Mouse (Mus musculus): ENCODE measurements around the gene Cpn1. TPM values are rescaled to one million over a fixed set of nuclear protein-coding genes. Genes with fewer than 3 reads are reported as not detected.

Gene Cpn1
- polyA plus RNA-seq, 1 experiment = 1.4 TPM

- H3K27ac ChIP-seq (ENCODE audit: insufficient read depth, low read length) = no peak overlapping the region
- H3K27me3 ChIP-seq (ENCODE audit: control insufficient read depth, insufficient read depth, low read length) = no peaks in the 10 kb centered on the region
- WGBS = 66% methylated on average over 4 of the region's 4 CpGs
- no peak overlapping the region for H3K4me3 ChIP-seq (ENCODE audit: extremely low read depth, insufficient read depth, insufficient read length)
- TF ChIP-seq CTCF (IDR thresholded peaks at IDR 0.05; ENCODE audit: extremely low read depth, insufficient read depth, insufficient read length, insufficient replicate concordance) (no peak), POLR2A (IDR thresholded peaks at IDR 0.05; ENCODE audit: low read depth, low read length) (no peak)
- no peak for DNase-seq (ENCODE audit: low read depth in 1 of 2, low spot score in 2 of 2)
- no peaks in the 10 kb centered on the region for H3K4me1 ChIP-seq (ENCODE audit: control insufficient read depth, insufficient read depth, insufficient read length)
- no peaks in the 10 kb centered on the region for H3K36me3 ChIP-seq (ENCODE audit: control insufficient read depth, insufficient read depth, low read length)
Observed at GRCm38 (mm10) chr19:44005025-44005424, 18.7 kb upstream of the Cpn1 start.

- WGBS = 89% methylated on average over 2 of the region's 2 CpGs
- no peaks in the 10 kb centered on the region for H3K27me3 ChIP-seq (ENCODE audit: control insufficient read depth, insufficient read depth, low read length)
- no peak for DNase-seq (ENCODE audit: low read depth in 1 of 2, low spot score in 2 of 2)
- no peak overlapping the region for H3K4me3 ChIP-seq (ENCODE audit: extremely low read depth, insufficient read depth, insufficient read length)
- no peak for TF ChIP-seq POLR2A (IDR thresholded peaks at IDR 0.05; ENCODE audit: low read depth, low read length)
- no peak for TF ChIP-seq CTCF (IDR thresholded peaks at IDR 0.05; ENCODE audit: extremely low read depth, insufficient read depth, insufficient read length, insufficient replicate concordance)
- H3K27ac ChIP-seq (ENCODE audit: insufficient read depth, low read length) = no peak overlapping the region
- H3K36me3 ChIP-seq (ENCODE audit: control insufficient read depth, insufficient read depth, low read length) = no peaks in the 10 kb centered on the region
- H3K4me1 ChIP-seq (ENCODE audit: control insufficient read depth, insufficient read depth, insufficient read length) = no peaks in the 10 kb centered on the region
Observed at GRCm38 (mm10) chr19:44004261-44004660, 17.9 kb upstream of the Cpn1 start.

GRCm38 (mm10) chr19:44000720-44001119 is 14.4 kb upstream of the Cpn1 start:
- Histone ChIP-seq H3K27me3 (ENCODE audit: control insufficient read depth, insufficient read depth, low read length) (no peaks in the 10 kb centered on the region), H3K36me3 (ENCODE audit: control insufficient read depth, insufficient read depth, low read length) (no peaks in the 10 kb centered on the region), H3K4me1 (ENCODE audit: control insufficient read depth, insufficient read depth, insufficient read length) (no peaks in the 10 kb centered on the region), H3K4me3 (ENCODE audit: extremely low read depth, insufficient read depth, insufficient read length) (no peak overlapping the region), H3K27ac (ENCODE audit: insufficient read depth, low read length) (no peak overlapping the region)
- no peak for DNase-seq (ENCODE audit: low read depth in 1 of 2, low spot score in 2 of 2)
- no peak for TF ChIP-seq POLR2A (IDR thresholded peaks at IDR 0.05; ENCODE audit: low read depth, low read length)
- no peak for TF ChIP-seq CTCF (IDR thresholded peaks at IDR 0.05; ENCODE audit: extremely low read depth, insufficient read depth, insufficient read length, insufficient replicate concordance)
- 75% methylated on average over 5 of the region's 5 CpGs for WGBS

- H3K4me3 ChIP-seq (ENCODE audit: extremely low read depth, insufficient read depth, insufficient read length) = no peak overlapping the region
- no peak overlapping the region for H3K27ac ChIP-seq (ENCODE audit: insufficient read depth, low read length)
- DNase-seq (ENCODE audit: low read depth in 1 of 2, low spot score in 2 of 2) = no peak
- whole genome bisulfite sequencing = 86% methylated on average over 1 of the region's 1 CpGs
- no peaks in the 10 kb centered on the region for H3K36me3 ChIP-seq (ENCODE audit: control insufficient read depth, insufficient read depth, low read length)
- H3K4me1 ChIP-seq (ENCODE audit: control insufficient read depth, insufficient read depth, insufficient read length) = no peaks in the 10 kb centered on the region
- H3K27me3 ChIP-seq (ENCODE audit: control insufficient read depth, insufficient read depth, low read length) = no peaks in the 10 kb centered on the region
- TF ChIP-seq CTCF (IDR thresholded peaks at IDR 0.05; ENCODE audit: extremely low read depth, insufficient read depth, insufficient read length, insufficient replicate concordance) = no peak
- no peak for TF ChIP-seq POLR2A (IDR thresholded peaks at IDR 0.05; ENCODE audit: low read depth, low read length)
Observed at GRCm38 (mm10) chr19:44000061-44000460, 13.7 kb upstream of the Cpn1 start.

GRCm38 (mm10) chr19:43998802-43999527 is 12.6 kb upstream of the Cpn1 start:
- no peak overlapping the region for H3K27ac ChIP-seq (ENCODE audit: insufficient read depth, low read length)
- no peaks in the 10 kb centered on the region for H3K36me3 ChIP-seq (ENCODE audit: control insufficient read depth, insufficient read depth, low read length)
- H3K27me3 ChIP-seq (ENCODE audit: control insufficient read depth, insufficient read depth, low read length) = no peaks in the 10 kb centered on the region
- no peaks in the 10 kb centered on the region for H3K4me1 ChIP-seq (ENCODE audit: control insufficient read depth, insufficient read depth, insufficient read length)
- no peak overlapping the region for H3K4me3 ChIP-seq (ENCODE audit: extremely low read depth, insufficient read depth, insufficient read length)
- no peak for DNase-seq (ENCODE audit: low read depth in 1 of 2, low spot score in 2 of 2)
- 83% methylated on average over 11 of the region's 11 CpGs for WGBS
- TF ChIP-seq CTCF (IDR thresholded peaks at IDR 0.05; ENCODE audit: extremely low read depth, insufficient read depth, insufficient read length, insufficient replicate concordance) (no peak), POLR2A (IDR thresholded peaks at IDR 0.05; ENCODE audit: low read depth, low read length) (no peak)

- no peak overlapping the region for H3K27ac ChIP-seq (ENCODE audit: insufficient read depth, low read length)
- H3K4me1 ChIP-seq (ENCODE audit: control insufficient read depth, insufficient read depth, insufficient read length) = no peaks in the 10 kb centered on the region
- no peaks in the 10 kb centered on the region for H3K27me3 ChIP-seq (ENCODE audit: control insufficient read depth, insufficient read depth, low read length)
- no peaks in the 10 kb centered on the region for H3K36me3 ChIP-seq (ENCODE audit: control insufficient read depth, insufficient read depth, low read length)
- 81% methylated on average over 10 of the region's 10 CpGs for WGBS
- H3K4me3 ChIP-seq (ENCODE audit: extremely low read depth, insufficient read depth, insufficient read length) = no peak overlapping the region
- no peak for DNase-seq (ENCODE audit: low read depth in 1 of 2, low spot score in 2 of 2)
- TF ChIP-seq CTCF (IDR thresholded peaks at IDR 0.05; ENCODE audit: extremely low read depth, insufficient read depth, insufficient read length, insufficient replicate concordance) (no peak), POLR2A (IDR thresholded peaks at IDR 0.05; ENCODE audit: low read depth, low read length) (no peak)
Observed at GRCm38 (mm10) chr19:43998101-43998500, 11.7 kb upstream of the Cpn1 start.

- no peak overlapping the region for H3K27ac ChIP-seq (ENCODE audit: insufficient read depth, low read length)
- WGBS = 82% methylated on average over 7 of the region's 7 CpGs
- no peak for DNase-seq (ENCODE audit: low read depth in 1 of 2, low spot score in 2 of 2)
Observed at GRCm38 (mm10) chr19:43995427-43995826, 9.1 kb upstream of the Cpn1 start.

More at GRCm38 (mm10) chr19:43995427-43995826, 9.1 kb upstream of the Cpn1 start:
- no peaks in the 10 kb centered on the region for H3K36me3 ChIP-seq (ENCODE audit: control insufficient read depth, insufficient read depth, low read length)
- no peak overlapping the region for H3K4me3 ChIP-seq (ENCODE audit: extremely low read depth, insufficient read depth, insufficient read length)
- no peaks in the 10 kb centered on the region for H3K4me1 ChIP-seq (ENCODE audit: control insufficient read depth, insufficient read depth, insufficient read length)
- TF ChIP-seq CTCF (IDR thresholded peaks at IDR 0.05; ENCODE audit: extremely low read depth, insufficient read depth, insufficient read length, insufficient replicate concordance) (no peak), POLR2A (IDR thresholded peaks at IDR 0.05; ENCODE audit: low read depth, low read length) (no peak)
- H3K27me3 ChIP-seq (ENCODE audit: control insufficient read depth, insufficient read depth, low read length) = no peaks in the 10 kb centered on the region
